Mouse (Mus musculus): Measurements from ENCODE around the gene 9530068E07Rik.

GRCm38 (mm10) chr11:52361287-52361921, 34.8 kb upstream of the 9530068E07Rik start:
- TF ChIP-seq EP300 (IDR thresholded peaks at IDR 0.05; ENCODE audit: low read depth) (no peak), CTCF (IDR thresholded peaks at IDR 0.05; ENCODE audit: low read depth) (no peak)

All from liver, postnatal 0 days (tissue).